Mouse (Mus musculus) lung, adult 18-20 months (tissue): ENCODE data around the gene Vmn1r104.
"Not testable (repeated sequence)": the region's sequence is repeated elsewhere in the genome, so short reads cannot be mapped to it uniquely, and the experiment has no call there.

Source experiments
- DNase-seq, 2 experiments: peaks; one replicate each; pipeline ENCODE4 v3.0.0; 2022; ENCODE audit warnings: mixed read lengths in 2 of 2

Gene Vmn1r104

DNA sequence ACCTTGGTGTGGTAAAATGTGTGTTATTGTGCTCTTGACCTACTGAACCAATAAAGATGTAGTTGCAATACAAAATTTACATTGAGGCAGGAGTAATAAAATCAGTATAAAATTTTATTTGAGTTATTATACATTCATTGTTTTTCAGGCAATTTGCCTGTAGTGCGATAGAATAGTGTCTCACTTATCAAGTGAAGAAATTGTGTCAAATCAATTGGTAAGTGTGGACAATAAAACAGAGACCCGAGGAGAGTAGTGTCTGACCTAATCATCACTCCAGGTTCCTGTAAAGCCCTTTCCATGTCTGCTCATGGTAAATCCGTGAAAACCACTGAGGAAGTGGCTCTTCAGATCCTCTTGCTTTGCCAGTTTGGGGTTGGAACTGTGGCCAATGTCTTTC lies at the start of gene Vmn1r104:
TSS of gene Vmn1r104 (plus strand) at position 301 of the 400 bp plus-strand sequence.
- DNase-seq: not testable (repeated sequence)

DNA sequence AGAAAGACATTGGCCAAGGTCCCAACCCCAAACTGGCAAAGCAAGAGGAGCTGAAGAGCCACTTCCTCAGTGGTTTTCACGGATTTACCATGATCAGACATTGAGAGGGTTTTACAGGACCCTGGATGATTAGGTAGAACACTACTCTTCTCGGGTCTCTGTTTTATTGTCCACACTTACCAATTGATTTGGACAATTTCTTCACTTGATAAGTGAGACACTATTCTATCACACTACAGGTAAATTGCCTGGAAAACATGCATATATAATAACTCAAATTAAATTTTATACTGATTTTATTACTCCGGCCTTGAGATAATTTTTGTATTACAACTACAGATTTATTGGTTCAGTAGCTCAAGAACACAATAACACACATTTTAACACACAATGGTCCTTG lies 23.2 kb upstream of the Vmn1r104 start, which contains the start of gene Vmn1r103:
TSS of gene Vmn1r103 (minus strand) at position 101 of the 400 bp plus-strand sequence.
- DNase-seq: not testable (repeated sequence)

DNA sequence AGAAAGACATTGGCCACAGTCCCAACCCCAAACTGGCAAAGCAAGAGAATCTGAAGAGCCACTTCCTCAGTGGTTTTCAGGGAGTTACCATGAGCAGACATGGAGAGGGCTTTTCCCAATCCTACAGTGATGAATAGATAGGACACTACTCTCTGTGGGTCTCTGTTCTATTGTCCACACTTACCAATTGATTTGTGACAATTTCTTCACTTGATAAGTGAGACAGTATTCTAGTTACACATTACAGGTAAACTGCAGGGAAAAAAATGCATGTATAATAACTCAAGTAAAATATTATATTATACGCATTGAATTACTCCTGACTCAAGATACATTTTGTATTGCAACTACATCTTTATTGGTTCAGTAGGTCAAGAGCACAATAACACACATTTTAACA lies 12.0 kb downstream of the Vmn1r104 start, which contains the start of gene Gm5726:
TSS of gene Gm5726 (minus strand) at position 101 of the 400 bp plus-strand sequence.
- not testable (repeated sequence) for DNase-seq

DNA sequence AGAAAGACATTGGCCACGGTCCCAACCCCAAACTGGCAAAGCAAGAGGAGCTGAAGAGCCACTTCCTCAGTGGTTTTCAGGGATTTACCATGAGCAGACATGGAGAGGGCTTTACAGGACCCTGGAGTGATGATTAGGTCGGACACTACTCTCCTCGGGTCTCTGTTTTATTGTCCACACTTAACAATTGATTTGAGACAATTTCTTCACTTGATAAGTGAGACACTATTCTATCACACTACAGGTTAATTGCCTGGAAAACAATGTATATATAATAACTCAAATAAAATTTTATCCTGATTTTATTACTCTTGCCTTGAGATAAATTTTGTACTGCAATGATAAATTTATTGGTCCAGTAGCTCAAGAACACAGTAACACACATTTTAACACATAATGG lies 42.5 kb downstream of the Vmn1r104 start, which contains the start of gene Gm4141:
TSS of gene Gm4141 (minus strand) at position 101 of the 400 bp plus-strand sequence.
- DNase-seq: not testable (repeated sequence)
